Mouse (Mus musculus): Measurements from ENCODE around the gene Agrn.
A peak's percentile ranks its signal among the peaks of the same experiment; 100 is the strongest.
"Not testable (repeated sequence)": the region's sequence is repeated elsewhere in the genome, so short reads cannot be mapped to it uniquely, and the experiment has no call there.

Agrn gene

GRCm38 (mm10) chr4:156154771-156155170 is 42.5 kb downstream of the Agrn start:
- DNase-seq (ENCODE audit: low read depth, low spot score): no peak

- not testable (repeated sequence) for DNase-seq (ENCODE audit: low read depth, low spot score)
Measured at GRCm38 (mm10) chr4:156150887-156151286, 46.4 kb downstream of the Agrn start.

GRCm38 (mm10) chr4:156136285-156137100 is 60.8 kb downstream of the Agrn start:
- DNase-seq (ENCODE audit: low read depth, low spot score): peak; percentile 45

- DNase-seq (ENCODE audit: low read depth, low spot score): no peak
Measured at GRCm38 (mm10) chr4:156135801-156136200, 61.5 kb downstream of the Agrn start.

GRCm38 (mm10) chr4:156135112-156135511 is 62.2 kb downstream of the Agrn start:
- DNase-seq (ENCODE audit: low read depth, low spot score): peak; percentile 50

GRCm38 (mm10) chr4:156133943-156134605 is 63.2 kb downstream of the Agrn start:
- peak; percentile 75 for DNase-seq (ENCODE audit: low read depth, low spot score)

GRCm38 (mm10) chr4:156133334-156133733 is 64.0 kb downstream of the Agrn start:
- no peak for DNase-seq (ENCODE audit: low read depth, low spot score)

- DNase-seq (ENCODE audit: low read depth, low spot score): no peak
Measured at GRCm38 (mm10) chr4:156130940-156131339, 66.3 kb downstream of the Agrn start.

GRCm38 (mm10) chr4:156130436-156130835 is 66.9 kb downstream of the Agrn start, which contains the start of gene Rnf223:
Gene Rnf223 (plus strand): TSS chr4:156130513.
- DNase-seq (ENCODE audit: low read depth, low spot score): no peak

- DNase-seq (ENCODE audit: low read depth, low spot score): no peak
Measured at GRCm38 (mm10) chr4:156128746-156129145, 68.5 kb downstream of the Agrn start.

GRCm38 (mm10) chr4:156126841-156127240 is 70.4 kb downstream of the Agrn start:
- DNase-seq (ENCODE audit: low read depth, low spot score): peak; percentile 66

- no peak for DNase-seq (ENCODE audit: low read depth, low spot score)
Measured at GRCm38 (mm10) chr4:156125393-156125792, 71.9 kb downstream of the Agrn start.

GRCm38 (mm10) chr4:156124077-156124476 is 73.2 kb downstream of the Agrn start:
- no peak for DNase-seq (ENCODE audit: low read depth, low spot score)

Data from ZHBTc4 (cell line).